Mouse (Mus musculus) cerebellum, adult 9-10 months (tissue): ENCODE measurements around the gene Brpf1.

Source experiments
- DNase-seq: peaks from one replicate; pipeline ENCODE4 v3.0.0; 2022

The Brpf1 gene

DNA sequence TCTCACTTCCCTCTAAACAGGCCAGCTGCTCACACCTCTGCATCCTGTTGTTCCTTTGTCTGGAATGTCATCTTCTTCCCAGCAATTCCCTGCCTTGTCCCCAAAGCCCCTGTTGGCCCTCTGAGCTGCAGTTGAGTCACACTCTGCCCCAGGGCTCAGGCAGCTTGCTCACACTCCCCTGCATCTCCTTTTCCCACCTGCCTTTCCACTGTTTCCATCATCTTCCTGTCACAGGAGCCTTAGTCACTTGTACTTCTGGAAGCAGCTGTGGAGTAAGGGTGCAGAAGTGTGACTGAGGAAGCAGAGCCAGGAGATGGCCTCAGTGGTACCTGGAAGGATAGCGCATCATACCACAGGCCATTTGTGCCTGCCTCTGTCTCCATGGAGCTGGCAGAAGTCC is 55.3 kb downstream of the Brpf1 start:
- no peak for DNase-seq

DNA sequence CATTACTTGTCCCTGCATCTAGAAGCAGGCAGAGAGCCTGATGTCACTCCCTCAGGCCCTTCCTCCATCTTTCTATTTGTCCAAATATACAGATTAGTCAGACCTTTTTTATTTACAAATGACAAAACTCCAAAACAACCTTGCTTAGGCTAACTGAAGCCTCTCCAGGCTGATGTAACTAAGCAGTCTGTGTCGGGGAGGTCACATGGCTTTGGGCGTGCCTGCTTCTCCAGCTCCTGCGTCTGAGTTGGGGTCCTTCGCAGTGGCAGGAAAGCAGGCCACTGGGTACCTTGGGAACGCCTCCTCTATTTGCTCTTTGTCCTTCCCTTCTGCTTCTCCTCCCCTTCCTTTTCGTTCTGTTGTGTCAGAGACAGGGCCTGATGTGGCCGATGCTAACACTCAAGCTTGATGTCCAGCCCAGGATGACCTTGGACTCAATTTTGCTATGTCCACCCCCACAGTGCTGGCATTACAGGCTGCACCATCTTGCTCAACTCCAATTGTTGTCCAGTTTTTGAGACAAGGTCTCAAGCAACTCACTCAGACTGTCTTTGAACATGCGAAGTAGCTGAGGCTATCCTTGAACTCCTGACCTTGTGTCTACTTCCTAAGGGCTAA is 57.7 kb downstream of the Brpf1 start:
- no peak for DNase-seq

DNA sequence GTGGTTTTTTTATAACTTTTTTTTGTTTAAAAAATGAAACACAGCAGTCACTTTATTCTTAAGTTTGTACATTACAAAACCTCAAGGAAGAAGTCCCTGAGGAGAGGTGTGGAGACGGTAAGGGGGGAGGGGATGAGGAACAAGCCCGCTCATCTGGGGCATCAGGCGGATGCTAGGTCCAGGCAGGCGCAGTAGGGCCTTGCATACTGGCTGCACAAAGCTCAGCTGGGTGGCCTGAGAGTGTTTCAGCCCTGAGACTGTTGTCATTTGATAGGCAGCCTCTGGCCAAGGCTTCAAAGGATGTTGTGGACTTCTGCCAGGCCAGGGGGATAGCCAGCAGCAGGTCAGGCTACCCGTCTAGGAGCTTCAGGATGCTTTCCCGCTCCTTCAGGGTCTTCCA is 59.7 kb downstream of the Brpf1 start:
- DNase-seq, result no peak

DNA sequence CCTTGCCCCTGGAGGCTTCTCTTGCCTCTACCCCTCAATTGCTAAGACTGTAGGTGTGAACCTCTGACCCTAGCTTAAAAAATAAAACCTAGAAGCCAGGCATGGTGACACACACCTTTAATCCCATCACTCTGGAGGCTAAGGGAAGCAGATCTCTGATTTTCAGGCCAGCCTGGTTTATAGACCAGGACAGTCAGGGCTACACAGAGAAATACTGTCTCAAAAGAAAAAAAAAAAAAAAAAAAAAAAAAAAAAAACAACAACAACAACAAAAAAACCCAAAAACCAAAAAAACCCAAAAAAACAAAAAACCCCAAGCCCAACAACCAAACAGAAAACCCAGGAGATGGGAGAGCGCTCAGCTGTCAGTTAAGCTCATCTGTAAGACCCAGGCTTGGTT is 60.6 kb downstream of the Brpf1 start:
- no peak for DNase-seq

DNA sequence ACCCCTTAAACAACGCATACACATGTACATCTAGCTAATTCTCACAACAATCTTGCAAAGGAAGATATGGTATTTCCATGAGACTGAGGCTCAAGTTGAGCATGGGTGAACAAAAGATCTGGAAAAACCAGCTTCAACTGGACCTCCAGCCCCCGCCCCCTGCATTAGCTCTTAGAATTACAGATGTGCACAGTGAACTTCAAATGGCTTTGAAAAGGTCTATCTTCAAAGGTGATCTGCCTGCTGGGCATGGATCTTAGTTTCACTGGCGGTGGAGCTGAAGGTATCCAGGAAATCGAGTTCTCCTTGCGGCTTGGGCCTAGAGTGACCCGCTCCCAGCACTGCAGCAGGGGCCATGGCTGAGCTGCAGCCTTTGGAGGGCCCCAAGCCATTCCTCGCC is 61.2 kb downstream of the Brpf1 start:
- DNase-seq, result no peak

DNA sequence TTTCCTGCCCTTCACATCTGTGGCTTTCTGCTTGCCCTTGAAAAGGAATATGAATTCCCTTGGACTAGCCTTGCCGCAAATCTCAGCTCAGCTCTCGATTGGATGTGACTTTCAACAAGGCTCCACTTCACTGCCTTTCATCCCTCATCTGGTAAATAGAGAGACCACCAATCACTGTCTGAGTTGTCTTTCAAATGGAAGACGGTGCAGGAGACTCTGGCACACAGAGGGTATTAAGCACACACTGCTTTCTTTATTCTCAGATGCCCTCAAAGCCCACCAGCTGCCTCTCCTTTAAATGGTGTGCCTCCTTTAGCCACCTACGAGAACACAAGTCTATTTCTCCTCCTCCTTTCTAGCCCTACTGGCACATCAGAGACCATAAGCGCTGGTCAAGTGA is 61.6 kb downstream of the Brpf1 start:
- no peak for DNase-seq

DNA sequence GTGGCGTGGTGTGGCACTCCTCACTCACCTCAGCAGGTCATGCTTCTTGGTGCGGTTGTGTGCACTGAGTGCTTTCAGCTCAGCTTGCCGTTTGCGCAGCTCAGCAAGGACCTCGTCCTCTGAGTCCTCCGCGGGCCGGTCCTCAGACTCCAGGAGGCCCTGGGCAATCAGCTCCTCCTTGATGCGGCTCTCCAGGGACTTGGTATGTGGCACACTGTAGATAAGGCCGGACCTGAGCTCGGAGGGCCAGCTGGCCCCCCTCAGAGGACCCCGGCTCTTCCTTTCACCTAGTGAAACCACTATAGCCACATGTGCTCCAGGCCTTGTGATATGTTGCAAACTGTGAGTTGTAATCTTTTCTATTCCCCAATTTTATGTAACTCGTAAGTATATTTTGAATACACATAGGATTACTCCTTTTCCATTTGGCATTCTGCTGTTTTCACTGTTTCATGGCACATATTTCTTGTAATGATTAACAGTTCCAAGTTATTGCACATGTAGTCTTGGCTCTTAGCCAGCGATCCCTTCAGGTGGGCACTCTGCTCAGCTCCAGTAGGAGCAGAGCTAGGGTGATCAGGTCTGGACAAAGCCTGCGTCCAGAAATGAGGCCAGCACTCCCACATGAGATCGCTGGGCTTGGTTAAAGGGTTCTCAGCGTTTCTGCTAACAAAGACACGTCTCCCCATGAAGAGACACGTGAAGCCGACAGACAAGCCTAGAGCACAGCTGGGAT is 63.4 kb downstream of the Brpf1 start:
- no peak for DNase-seq

DNA sequence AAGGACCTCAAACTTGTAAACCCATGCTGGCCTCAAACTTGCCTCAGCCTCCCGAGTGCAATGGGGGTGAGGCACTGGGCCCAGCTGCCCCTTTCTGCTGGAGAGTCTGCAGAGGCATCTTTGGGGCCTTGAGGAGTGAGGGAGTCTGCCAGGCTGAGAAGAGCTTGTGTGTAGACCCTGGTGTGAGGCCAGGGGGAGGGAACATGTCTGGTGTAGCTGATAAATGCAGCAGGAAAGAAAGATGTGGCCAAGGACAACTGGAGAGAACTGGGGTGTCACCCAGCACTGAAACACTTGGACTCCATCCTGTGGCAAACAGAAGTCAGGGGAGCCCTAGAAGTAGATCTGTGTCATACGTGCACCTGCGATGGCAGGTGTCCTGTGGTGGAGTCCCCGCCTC is 66.6 kb downstream of the Brpf1 start:
- DNase-seq, result no peak
